Mouse (Mus musculus) forebrain, postnatal 0 days (tissue): ENCODE results near the gene Nek6. TPM values are rescaled to one million over a fixed set of nuclear protein-coding genes. Genes with fewer than 3 reads are reported as not detected.
A peak's percentile ranks its signal among the peaks of the same experiment; 100 is the strongest.

Experiments
- ATAC-seq: fragments of 200-750 bp; cut with Nextera tagmentation; 2 replicates; pipeline ENCODE4 v1.8.0; 2017; ENCODE audit warnings: mild to moderate bottlenecking, moderate library complexity
- DNase-seq: peaks from one replicate; pipeline ENCODE4 v3.0.0-alpha.2; 2015
- H3K27ac ChIP-seq: fragments of 300-500 bp; sonication (generic); 2 replicates; pipeline ENCODE4 v1.5.1; 2014; ENCODE audit warnings: low read depth, mild to moderate bottlenecking, antibody characterized with exemption, low read length, moderate library complexity, mixed read lengths
- H3K27me3 ChIP-seq: fragments of 300-500 bp; sonication (generic); 2 replicates; pipeline ENCODE4 v1.6.1; 2014; ENCODE audit warnings: mild to moderate bottlenecking, low read length, mixed read lengths; ENCODE audit not compliant: insufficient read depth
- H3K36me3 ChIP-seq: fragments of 300-500 bp; sonication (generic); 2 replicates; pipeline ENCODE4 v1.6.1; 2014; ENCODE audit warnings: mild to moderate bottlenecking, moderate library complexity; ENCODE audit not compliant: insufficient read depth
- H3K4me1 ChIP-seq: fragments of 300-500 bp; sonication (generic); 2 replicates; pipeline ENCODE4 v1.6.1; 2014; ENCODE audit warnings: antibody characterized with exemption; ENCODE audit not compliant: insufficient read depth
- H3K4me2 ChIP-seq: fragments of 300-500 bp; sonication (generic); 2 replicates; pipeline ENCODE4 v1.6.1; 2014; ENCODE audit warnings: low read depth, mild to moderate bottlenecking, moderate library complexity
- H3K4me3 ChIP-seq: fragments of 300-500 bp; sonication (generic); 2 replicates; pipeline ENCODE4 v1.5.1; 2014; ENCODE audit warnings: low read depth, low read length, mixed read lengths
- H3K9ac ChIP-seq: fragments of 300-500 bp; sonication (generic); 2 replicates; pipeline ENCODE4 v1.6.1; 2014; ENCODE audit warnings: mild to moderate bottlenecking
- H3K9me3 ChIP-seq: fragments of 300-500 bp; sonication (generic); 2 replicates; pipeline ENCODE4 v1.6.1; 2016; ENCODE audit warnings: low read length
- CTCF ChIP-seq: sonication (generic); IDR thresholded peaks from 2 replicates; pipeline ENCODE4 v1.5.1; 2016; ENCODE audit warnings: antibody characterized with exemption, control low read depth, low read depth
- WGBS: fragments of 180-500 bp; shearing (Covaris S2); extraction: QIAGEN DNeasy Blood & Tissue Kit; methylation state at CpG from one replicate; pipeline ENCODE4 v1.1.7; 2014; 5-methylcytosine and 5-hydroxymethylcytosine counted together
- polyA plus RNA-seq: library from polyadenylated mRNA; unstranded; fragments of >200 nt; fragmentation: Nextera tagmentation; extraction: Ambion mirVana; gene quantifications from 2 replicates; pipeline ENCODE4 v1.2.1, GENCODE M21; 2015
- total RNA-seq: library from RNA; depleted of rRNA; stranded (reverse); fragments of >200 nt; gene quantifications from 2 replicates; pipeline ENCODE4 v1.2.3, GENCODE M21; 2014

The Nek6 gene
- total and polyA plus RNA-seq, 2 experiments from 2014 or later, result 21.0 to 69.3 TPM

DNA sequence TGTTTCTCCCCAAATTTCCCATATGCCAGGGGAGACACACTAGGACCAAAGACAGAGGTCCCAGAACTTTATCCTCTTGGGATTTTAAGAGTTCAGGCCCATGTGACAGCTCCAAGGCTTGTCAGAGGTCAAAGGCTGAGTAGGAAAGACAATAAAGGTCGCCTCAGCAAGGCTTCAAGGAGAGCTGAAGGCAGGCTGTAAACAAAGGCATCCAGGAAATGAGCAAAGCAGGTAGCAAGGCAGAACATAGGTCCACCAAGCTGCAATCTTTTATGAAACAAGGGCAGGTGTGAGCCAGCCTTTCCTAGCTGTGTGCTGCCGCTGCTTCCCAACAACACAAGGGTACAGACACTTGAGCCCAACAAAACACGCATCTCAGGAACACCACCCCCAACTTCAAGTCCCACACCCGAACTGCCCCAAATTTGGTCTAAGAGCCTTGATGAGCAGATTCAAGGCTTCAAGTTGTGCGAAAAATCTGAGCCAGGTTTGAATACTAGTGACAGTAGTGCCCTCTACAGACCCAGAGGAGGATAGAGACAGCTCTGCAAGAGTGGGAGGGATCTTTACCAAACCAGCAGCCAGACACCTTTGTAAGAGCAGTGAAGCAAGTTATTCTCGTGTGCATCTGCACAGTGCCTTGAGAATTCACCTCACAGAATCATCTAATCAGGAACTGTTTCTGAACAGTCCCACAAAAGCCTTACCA is 80.5 kb downstream of the Nek6 start:
- Histone ChIP-seq H3K4me1 (no peaks in the 10 kb centered on the region), H3K4me3 (no peak overlapping the region), H3K36me3 (peaks cover 6% of the 10 kb centered on the region; the same call in 1 of the 2 replicates), H3K9me3 (no peaks in the 10 kb centered on the region), H3K27me3 (no peaks in the 10 kb centered on the region), H3K9ac (no peak overlapping the region), H3K27ac (no peak overlapping the region), H3K4me2 (no peak overlapping the region)
- DNase-seq (peak; percentile 77), ATAC-seq (peak; percentile 94)
- 33% methylated on average over 6 of the region's 6 CpGs for WGBS
- peak; percentile 81 for TF ChIP-seq CTCF

DNA sequence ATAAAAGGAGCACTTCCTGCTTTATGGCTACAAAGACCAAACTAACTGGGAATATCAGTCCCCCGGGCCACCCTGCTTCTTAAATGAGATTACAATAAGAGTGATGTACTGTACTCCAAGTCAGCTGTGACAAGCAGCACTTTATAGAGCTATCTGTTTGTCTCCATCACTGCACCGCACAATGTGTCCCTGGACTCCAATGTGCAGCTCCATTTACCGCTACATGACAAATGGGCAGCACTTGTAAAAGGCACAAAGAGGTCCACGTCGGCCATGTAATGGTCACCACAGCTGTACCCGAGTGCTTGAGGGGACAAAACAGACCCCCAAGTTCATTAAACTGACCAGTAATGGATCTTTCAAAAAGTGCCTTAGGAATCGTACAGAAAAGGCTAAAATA is 83.4 kb downstream of the Nek6 start:
- DNase-seq (no peak), ATAC-seq (no peak)
- no peaks in the 10 kb centered on the region for H3K4me1 ChIP-seq
- H3K27ac ChIP-seq, result no peak overlapping the region
- no peak overlapping the region for H3K4me3 ChIP-seq
- WGBS, result 51% methylated on average over 7 of the region's 7 CpGs
- H3K36me3 ChIP-seq, result peaks cover 5% of the 10 kb centered on the region; the same call in 1 of the 2 replicates
- H3K9ac ChIP-seq, result no peak overlapping the region
- no peak overlapping the region for H3K4me2 ChIP-seq
- TF ChIP-seq CTCF, result no peak
- no peaks in the 10 kb centered on the region for H3K9me3 ChIP-seq
- no peaks in the 10 kb centered on the region for H3K27me3 ChIP-seq

DNA sequence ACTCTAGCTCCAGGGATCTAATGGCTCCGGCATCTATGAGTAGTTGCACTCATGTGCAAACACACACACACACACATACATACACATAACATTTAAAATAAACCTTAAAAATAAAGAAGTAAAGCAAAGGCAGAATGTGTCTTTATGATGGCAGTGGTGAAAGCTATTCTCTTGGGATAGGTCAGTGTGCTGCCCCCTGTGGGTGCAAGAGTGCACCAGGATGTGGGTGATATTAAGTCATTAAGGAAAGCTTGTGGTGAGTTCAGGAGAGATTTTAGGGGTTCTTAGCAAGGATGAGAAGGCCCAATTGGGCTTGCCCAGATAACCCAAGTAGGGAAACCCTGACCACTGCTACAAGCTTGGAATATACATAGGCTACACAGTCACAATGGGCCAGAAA is 86.5 kb downstream of the Nek6 start:
- H3K27me3 ChIP-seq, result no peaks in the 10 kb centered on the region
- H3K4me2 ChIP-seq, result no peak overlapping the region
- no peaks in the 10 kb centered on the region for H3K36me3 ChIP-seq
- DNase-seq, result no peak
- no peak for ATAC-seq
- H3K4me1 ChIP-seq, result no peaks in the 10 kb centered on the region
- no peak overlapping the region for H3K9ac ChIP-seq
- 100% methylated on average over 1 of the region's 1 CpGs for WGBS
- H3K9me3 ChIP-seq, result no peaks in the 10 kb centered on the region
- H3K27ac ChIP-seq, result no peak overlapping the region
- no peak overlapping the region for H3K4me3 ChIP-seq
- TF ChIP-seq CTCF, result peak; percentile 34

DNA sequence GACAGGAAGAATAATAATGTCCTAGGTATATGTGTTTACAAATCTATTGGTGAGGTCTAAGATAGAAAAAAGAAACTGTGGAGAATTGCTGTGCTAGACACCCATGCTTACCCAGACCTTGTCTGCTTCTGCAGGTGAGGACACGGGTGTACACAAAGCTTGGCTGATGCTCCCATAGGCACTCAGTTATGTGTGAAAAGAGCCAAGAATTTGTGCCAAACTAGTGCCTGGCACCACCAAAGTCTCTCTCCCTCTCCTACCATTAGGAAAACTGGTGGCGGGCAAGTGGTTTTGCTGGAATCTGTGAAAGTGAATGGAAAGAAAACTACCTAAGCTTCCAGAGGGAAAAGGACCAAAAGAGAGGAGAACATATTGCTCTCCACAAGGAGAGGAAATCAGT is 87.0 kb downstream of the Nek6 start:
- no peak for ATAC-seq
- no peak overlapping the region for H3K4me2 ChIP-seq
- WGBS, result 73% methylated on average over 2 of the region's 2 CpGs
- DNase-seq, result no peak
- no peaks in the 10 kb centered on the region for H3K27me3 ChIP-seq
- no peak overlapping the region for H3K9ac ChIP-seq
- no peaks in the 10 kb centered on the region for H3K4me1 ChIP-seq
- H3K36me3 ChIP-seq, result no peaks in the 10 kb centered on the region
- H3K27ac ChIP-seq, result no peak overlapping the region
- no peak overlapping the region for H3K4me3 ChIP-seq
- TF ChIP-seq CTCF, result no peak
- H3K9me3 ChIP-seq, result no peaks in the 10 kb centered on the region

DNA sequence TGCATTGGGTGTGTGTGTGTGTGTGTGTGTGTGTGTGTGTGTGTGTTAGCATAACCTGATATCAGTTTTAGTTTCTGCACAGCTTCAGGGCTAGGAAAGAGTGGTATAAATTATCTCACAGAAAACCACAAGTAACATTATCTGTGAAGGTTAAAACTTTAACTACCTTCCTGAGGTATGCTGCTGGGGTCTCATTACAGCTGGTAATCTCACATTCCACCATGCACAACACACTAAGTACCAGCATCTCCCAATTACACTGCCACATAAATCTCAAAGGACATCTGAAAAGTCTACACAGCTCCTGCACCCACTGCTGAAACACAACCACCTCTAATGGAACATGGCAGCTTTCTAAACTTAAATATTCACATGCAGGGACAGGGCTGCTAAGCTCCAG is 89.4 kb downstream of the Nek6 start:
- H3K27ac ChIP-seq, result no peak overlapping the region
- no peak for DNase-seq
- H3K4me3 ChIP-seq, result no peak overlapping the region
- no peaks in the 10 kb centered on the region for H3K4me1 ChIP-seq
- H3K9me3 ChIP-seq, result no peaks in the 10 kb centered on the region
- no peak overlapping the region for H3K4me2 ChIP-seq
- TF ChIP-seq CTCF, result no peak
- H3K27me3 ChIP-seq, result no peaks in the 10 kb centered on the region
- no peaks in the 10 kb centered on the region for H3K36me3 ChIP-seq
- no peak overlapping the region for H3K9ac ChIP-seq
- ATAC-seq, result no peak

DNA sequence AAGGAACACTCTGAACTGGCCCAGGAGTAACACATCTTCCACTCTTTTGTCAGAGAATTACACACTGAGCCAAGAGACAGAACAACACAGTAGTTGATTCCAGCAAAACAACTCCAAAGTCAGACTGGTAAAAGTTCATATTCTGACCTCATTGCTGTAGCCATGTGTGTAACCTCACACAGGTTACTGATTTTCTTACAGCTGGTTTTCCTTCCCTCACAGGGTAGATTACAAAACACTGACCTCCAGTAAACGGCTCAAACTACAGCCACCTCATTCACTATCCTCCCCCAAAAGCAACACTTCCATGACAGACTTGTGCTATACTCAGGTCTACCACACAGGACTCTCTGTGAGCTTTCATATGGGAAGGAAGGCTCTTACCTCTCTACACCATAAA is 96.3 kb downstream of the Nek6 start:
- H3K4me1 ChIP-seq, result no peaks in the 10 kb centered on the region
- no peaks in the 10 kb centered on the region for H3K27me3 ChIP-seq
- no peak overlapping the region for H3K27ac ChIP-seq
- no peak overlapping the region for H3K9ac ChIP-seq
- 79% methylated on average over 1 of the region's 1 CpGs for WGBS
- no peak overlapping the region for H3K4me3 ChIP-seq
- H3K9me3 ChIP-seq, result no peaks in the 10 kb centered on the region
- H3K36me3 ChIP-seq, result peaks cover 7% of the 10 kb centered on the region; the same call in 1 of the 2 replicates
- ATAC-seq (no peak), DNase-seq (no peak)
- TF ChIP-seq CTCF, result no peak
- no peak overlapping the region for H3K4me2 ChIP-seq

DNA sequence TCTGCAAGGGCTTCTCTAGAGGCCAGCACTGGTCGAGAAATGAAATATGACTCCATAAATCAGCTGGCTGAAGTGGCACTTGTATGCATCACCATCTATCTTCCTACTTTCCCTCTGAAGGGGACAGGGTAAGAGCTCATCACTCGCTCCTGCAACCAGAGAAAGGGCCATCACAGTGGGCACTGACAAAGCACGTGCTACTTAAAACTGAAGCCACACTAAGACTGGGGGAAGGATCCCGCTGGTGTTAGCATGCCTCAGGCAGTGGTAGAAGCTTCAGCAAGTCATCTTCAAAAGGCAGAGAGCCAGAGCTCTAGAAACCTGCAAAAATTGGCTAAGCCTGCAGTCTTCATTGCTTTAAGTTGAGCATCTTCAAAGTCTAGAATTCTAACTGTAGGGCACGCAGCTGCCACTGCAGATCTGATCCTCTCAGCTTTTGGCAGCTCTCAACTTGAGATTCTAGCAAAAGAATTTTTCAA is 97.4 kb downstream of the Nek6 start:
- DNase-seq (no peak), ATAC-seq (peak; percentile 56)
- H3K27me3 ChIP-seq, result no peaks in the 10 kb centered on the region
- H3K4me1 ChIP-seq, result no peaks in the 10 kb centered on the region
- H3K27ac ChIP-seq, result no peak overlapping the region
- no peak for TF ChIP-seq CTCF
- no peaks in the 10 kb centered on the region for H3K9me3 ChIP-seq
- WGBS, result 41% methylated on average over 5 of the region's 5 CpGs
- no peak overlapping the region for H3K4me2 ChIP-seq
- no peak overlapping the region for H3K4me3 ChIP-seq
- peaks cover 13% of the 10 kb centered on the region; the same call in 1 of the 2 replicates for H3K36me3 ChIP-seq
- no peak overlapping the region for H3K9ac ChIP-seq
